Mouse (Mus musculus) liver, embryonic 16.5 days (tissue): Measurements from ENCODE around the gene Esrrg. TPM values are rescaled to one million over a fixed set of nuclear protein-coding genes. Genes with fewer than 3 reads are reported as not detected.

Experiments used
- ATAC-seq: fragments of 200-750 bp; cut with Nextera tagmentation; 2 replicates; pipeline ENCODE4 v1.8.0; 2017; ENCODE audit warnings: low read depth, mild to moderate bottlenecking, moderate number of reproducible peaks, moderate library complexity
- H3K27ac ChIP-seq: fragments of 300-500 bp; sonication (generic); 2 replicates; pipeline ENCODE4 v1.5.1; 2014; ENCODE audit warnings: mild to moderate bottlenecking, low read length
- H3K27me3 ChIP-seq: fragments of 300-500 bp; sonication (generic); 2 replicates; pipeline ENCODE4 v1.6.1; 2014; ENCODE audit warnings: low read depth, low read length, mixed read lengths; ENCODE audit not compliant: control insufficient read depth, insufficient read depth
- H3K36me3 ChIP-seq: fragments of 300-500 bp; sonication (generic); 2 replicates; pipeline ENCODE4 v1.6.1; 2014; ENCODE audit warnings: mild to moderate bottlenecking; ENCODE audit not compliant: control insufficient read depth, insufficient read depth
- H3K4me1 ChIP-seq: fragments of 300-500 bp; sonication (generic); 2 replicates; pipeline ENCODE4 v1.6.1; 2014; ENCODE audit warnings: low read depth, low read length, mixed read lengths; ENCODE audit not compliant: control insufficient read depth
- H3K4me2 ChIP-seq: fragments of 300-500 bp; sonication (generic); 2 replicates; pipeline ENCODE4 v1.6.1; 2014; ENCODE audit warnings: low read depth, low read length, mixed read lengths
- H3K4me3 ChIP-seq: fragments of 300-500 bp; sonication (generic); 2 replicates; pipeline ENCODE4 v1.5.1; 2014; ENCODE audit warnings: low read depth, mild to moderate bottlenecking, low read length
- H3K9ac ChIP-seq: fragments of 300-500 bp; sonication (generic); 2 replicates; pipeline ENCODE4 v1.6.1; 2014; ENCODE audit warnings: low read depth, low read length
- H3K9me3 ChIP-seq: fragments of 300-500 bp; sonication (generic); replicated peaks from 2 replicates; pipeline ENCODE4 v1.6.1; 2016; ENCODE audit warnings: low read length; ENCODE audit not compliant: control insufficient read depth
- WGBS: fragments of 180-500 bp; shearing (Covaris S2); extraction: QIAGEN DNeasy Blood & Tissue Kit; methylation state at CpG from one replicate; pipeline ENCODE4 v1.1.7; 2014; ENCODE audit not compliant: insufficient replicate concordance; 5-methylcytosine and 5-hydroxymethylcytosine counted together
- polyA plus RNA-seq: library from polyadenylated mRNA; unstranded; fragments of >200 nt; fragmentation: Nextera tagmentation; extraction: Ambion mirVana; gene quantifications from 2 replicates; pipeline ENCODE4 v1.2.1, GENCODE M21; 2015

Gene Esrrg
- polyA plus RNA-seq, 1 experiment from 2014 or later: 0.19 TPM

- Histone ChIP-seq H3K4me2 (no peak overlapping the region), H3K27ac (no peak overlapping the region), H3K9me3 (no peaks in the 10 kb centered on the region), H3K4me3 (no peak overlapping the region), H3K4me1 (no peaks in the 10 kb centered on the region), H3K36me3 (no peaks in the 10 kb centered on the region), H3K27me3 (no peaks in the 10 kb centered on the region), H3K9ac (no peak overlapping the region)
- 55% methylated on average over 6 of the region's 6 CpGs for WGBS
- no peak for ATAC-seq
These were observed 651.9 kb downstream of the Esrrg start for GRCm38 (mm10) chr1:188260259-188261107.

GRCm38 (mm10) chr1:188261903-188262682, 653.5 kb downstream of the Esrrg start, which contains the start of gene Ush2a:
Gene Ush2a (plus strand): TSS chr1:188262023.
- ATAC-seq: no peak
- WGBS: 57% methylated on average over 10 of the region's 10 CpGs
- no peak within 1 kb of the TSS for H3K9ac ChIP-seq
- no peak within 1 kb of the TSS for H3K4me2 ChIP-seq
- H3K4me3 ChIP-seq: no peak within 1 kb of the TSS
- no peaks in the 10 kb centered on the region for H3K36me3 ChIP-seq
- no peaks in the 10 kb centered on the region for H3K9me3 ChIP-seq
- no peak within 1 kb of the TSS for H3K27ac ChIP-seq
- no peaks in the 10 kb centered on the region for H3K4me1 ChIP-seq
- no peaks in the 10 kb centered on the region for H3K27me3 ChIP-seq
